Mouse (Mus musculus) olfactory bulb, adult 2 months (tissue): Measurements from ENCODE around the gene Racgap1.

ENCODE experiments used
- CTCF ChIP-seq: fragments of 200-500 bp; IDR thresholded peaks from 2 replicates; pipeline ENCODE4 v1.5.1; 2012; ENCODE audit warnings: low read depth, mild to moderate bottlenecking, low read length, moderate library complexity; ENCODE audit not compliant: insufficient read depth
- POLR2A ChIP-seq: fragments of 200-500 bp; IDR thresholded peaks from 2 replicates; pipeline ENCODE4 v1.6.1; 2012; ENCODE audit warnings: mild to moderate bottlenecking, low read depth, low read length, moderate library complexity; ENCODE audit not compliant: insufficient read depth

DNA sequence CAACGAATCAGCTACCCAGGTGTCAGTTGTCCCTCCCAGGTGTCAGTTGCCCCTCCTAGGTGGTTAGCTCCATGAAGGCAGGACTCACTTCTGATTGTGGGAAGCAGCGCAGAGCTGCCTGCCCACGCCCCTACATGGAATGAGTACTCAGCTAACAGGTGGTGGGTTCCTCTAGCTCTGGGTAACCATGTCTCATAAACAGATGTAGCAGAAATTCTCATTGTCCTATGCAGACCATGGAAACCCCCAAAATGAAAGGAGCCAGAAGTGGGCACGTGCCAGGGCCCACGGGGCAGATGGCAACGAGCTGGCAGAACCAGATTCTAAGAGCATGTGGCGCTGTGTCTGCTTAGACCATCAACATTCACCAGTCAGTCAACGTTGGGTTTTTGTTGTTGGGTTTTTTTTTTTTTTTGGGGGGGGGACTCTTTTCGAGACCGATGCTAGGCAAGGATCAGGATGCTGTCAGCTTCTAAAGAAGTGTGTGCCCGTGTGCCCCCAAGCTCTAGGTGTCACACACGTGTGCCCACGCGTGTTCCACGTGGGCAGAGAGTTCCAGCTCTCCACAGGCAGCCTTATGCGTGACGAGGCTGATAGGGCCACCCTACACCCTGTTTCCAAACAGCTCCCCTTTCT, 12.6 kb upstream of the Racgap1 start:
- TF ChIP-seq CTCF, result no peak
- no peak for TF ChIP-seq POLR2A
